Mouse (Mus musculus): ENCODE measurements around the gene Cd160. TPM values are rescaled to one million over a fixed set of nuclear protein-coding genes. Genes with fewer than 3 reads are reported as not detected.

Cd160 gene
- polyA plus RNA-seq, 1 experiment from 2014 or later = 0.46 TPM

Other genes with a start within 250 kb of the Cd160 start
- gene Polr3gl, start 235.2 kb downstream of the Cd160 start, polyA plus RNA-seq (2015; fragmentation: Nextera tagmentation; extraction: Ambion mirVana) = 35.3 and 37.3 TPM in 2 replicates
- 2.2 and 2.5 TPM in 2 replicates for gene Ankrd34a, start 232.7 kb downstream of the Cd160 start, polyA plus RNA-seq (2015; fragmentation: Nextera tagmentation; extraction: Ambion mirVana)
- 6.4 and 6.9 TPM in 2 replicates for gene Lix1l, start 228.2 kb downstream of the Cd160 start, polyA plus RNA-seq (2015; fragmentation: Nextera tagmentation; extraction: Ambion mirVana)
- 113 and 128 TPM in 2 replicates for gene Rbm8a, start 199.4 kb downstream of the Cd160 start, polyA plus RNA-seq (2015; fragmentation: Nextera tagmentation; extraction: Ambion mirVana)
- gene Pex11b, start 194.0 kb downstream of the Cd160 start, polyA plus RNA-seq (2015; fragmentation: Nextera tagmentation; extraction: Ambion mirVana) = 41.9 and 43.4 TPM in 2 replicates
- gene Gm42957, start 193.9 kb downstream of the Cd160 start, polyA plus RNA-seq (2015; fragmentation: Nextera tagmentation; extraction: Ambion mirVana) = 0.06 TPM in 1 of 2 replicates, not detected in the other
- 0.80 and 0.83 TPM in 2 replicates for gene Itga10, start 183.8 kb downstream of the Cd160 start, polyA plus RNA-seq (2015; fragmentation: Nextera tagmentation; extraction: Ambion mirVana)
- gene Ankrd35, start 159.2 kb downstream of the Cd160 start, polyA plus RNA-seq (2015; fragmentation: Nextera tagmentation; extraction: Ambion mirVana) = 2.8 and 3.8 TPM in 2 replicates
- 49.3 and 51.9 TPM in 2 replicates for gene Pias3, start 133.0 kb downstream of the Cd160 start, polyA plus RNA-seq (2015; fragmentation: Nextera tagmentation; extraction: Ambion mirVana)
- gene Nudt17, start 120.8 kb downstream of the Cd160 start, polyA plus RNA-seq (2015; fragmentation: Nextera tagmentation; extraction: Ambion mirVana) = 6.2 and 7.3 TPM in 2 replicates
- 31.8 and 35.2 TPM in 2 replicates for gene Polr3c, start 101.7 kb downstream of the Cd160 start, polyA plus RNA-seq (2015; fragmentation: Nextera tagmentation; extraction: Ambion mirVana)
- gene Rnf115, start 101.7 kb downstream of the Cd160 start, polyA plus RNA-seq (2015; fragmentation: Nextera tagmentation; extraction: Ambion mirVana) = 40.4 and 42.7 TPM in 2 replicates
- gene Pdzk1, start 67 bp downstream of the Cd160 start, polyA plus RNA-seq (2015; fragmentation: Nextera tagmentation; extraction: Ambion mirVana) = 2.6 and 3.5 TPM in 2 replicates
- 13.1 and 14.3 TPM in 2 replicates for gene Gja5, start 75.3 kb upstream of the Cd160 start, polyA plus RNA-seq (2015; fragmentation: Nextera tagmentation; extraction: Ambion mirVana)
- 49.9 and 52.9 TPM in 2 replicates for gene Gpr89, start 76.0 kb upstream of the Cd160 start, polyA plus RNA-seq (2015; fragmentation: Nextera tagmentation; extraction: Ambion mirVana)
- gene Gja8, start 96.7 kb upstream of the Cd160 start, polyA plus RNA-seq (2015; fragmentation: Nextera tagmentation; extraction: Ambion mirVana) = not detected in 2 replicates

Data from stomach, embryonic 15.5 days (tissue).